Mouse (Mus musculus) retina, postnatal 7 days (tissue): ENCODE measurements around the gene Zrsr1.

Experiments
- DNase-seq: peaks from one replicate; pipeline ENCODE4 v3.0.0-alpha.2; 2012; ENCODE audit warnings: low read depth, low spot score

Gene Zrsr1

DNA sequence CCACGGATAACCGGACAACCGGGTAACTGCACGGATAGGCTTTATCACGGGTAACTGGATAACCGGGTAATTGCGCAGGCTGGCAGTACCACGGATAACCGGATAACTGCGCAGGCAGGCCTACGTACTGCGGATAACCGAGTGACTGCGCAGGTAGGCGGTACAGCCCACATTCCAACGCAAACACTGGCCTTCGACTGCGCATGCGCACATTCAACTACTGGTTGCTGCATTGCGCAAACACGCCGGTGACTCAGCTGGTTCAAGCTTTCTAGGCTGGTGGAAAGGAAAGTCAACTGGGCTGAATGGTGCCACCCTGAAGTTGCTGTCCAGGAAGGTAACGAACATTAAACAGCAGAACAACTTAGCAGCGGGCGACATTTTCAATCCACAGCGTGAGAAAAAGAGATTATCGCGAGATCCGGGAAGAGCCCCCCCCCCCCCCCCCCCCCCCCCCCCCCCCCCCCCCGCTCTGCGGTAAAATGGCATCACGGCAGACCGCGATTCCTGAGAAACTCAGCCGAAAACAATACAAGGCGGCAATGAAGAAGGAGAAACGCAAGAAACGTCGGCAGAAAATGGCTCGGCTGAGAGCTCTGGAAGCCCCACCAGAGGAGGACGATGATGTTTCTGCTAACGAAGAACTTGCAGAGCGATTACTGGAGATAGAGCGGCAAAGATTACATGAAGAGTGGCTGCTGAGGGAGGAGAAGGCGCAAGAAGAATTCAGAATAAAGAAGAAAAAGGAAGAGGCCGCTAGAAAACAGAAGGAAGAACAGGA, 1.1 kb downstream of the Zrsr1 start:
- DNase-seq: peak; percentile 49

DNA sequence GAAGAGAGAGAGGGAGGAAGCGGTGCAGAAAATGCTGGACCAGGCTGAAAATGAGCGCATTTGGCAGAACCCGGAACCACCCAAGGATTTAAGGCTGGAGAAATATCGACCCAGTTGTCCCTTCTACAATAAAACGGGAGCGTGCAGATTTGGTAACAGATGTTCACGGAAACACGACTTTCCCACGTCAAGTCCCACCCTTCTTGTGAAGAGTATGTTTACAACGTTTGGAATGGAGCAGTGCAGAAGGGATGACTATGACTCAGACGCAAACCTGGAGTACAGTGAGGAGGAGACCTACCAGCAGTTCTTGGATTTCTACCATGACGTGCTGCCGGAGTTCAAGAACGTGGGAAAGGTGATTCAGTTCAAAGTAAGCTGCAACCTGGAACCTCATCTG, 1.8 kb downstream of the Zrsr1 start:
- no peak for DNase-seq

DNA sequence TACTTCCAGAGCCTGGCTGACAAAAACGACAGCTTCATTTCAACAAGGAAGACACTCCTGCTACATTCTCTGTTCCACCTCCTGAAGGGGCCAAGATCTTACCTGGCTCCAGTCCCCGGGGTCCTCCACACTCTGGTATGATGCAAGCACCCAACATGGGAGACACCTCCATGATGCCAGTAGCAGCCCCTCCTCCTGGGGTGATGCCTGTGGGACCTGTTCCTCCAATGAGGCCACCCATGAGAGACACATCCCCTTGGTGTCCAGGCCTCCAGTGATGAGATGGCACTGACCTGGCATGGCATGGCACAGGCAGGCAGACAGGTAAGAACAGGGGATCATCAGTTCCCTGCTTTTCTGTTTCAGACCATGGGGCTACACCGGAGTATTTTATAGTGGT, 6.4 kb downstream of the Zrsr1 start:
- DNase-seq: no peak

DNA sequence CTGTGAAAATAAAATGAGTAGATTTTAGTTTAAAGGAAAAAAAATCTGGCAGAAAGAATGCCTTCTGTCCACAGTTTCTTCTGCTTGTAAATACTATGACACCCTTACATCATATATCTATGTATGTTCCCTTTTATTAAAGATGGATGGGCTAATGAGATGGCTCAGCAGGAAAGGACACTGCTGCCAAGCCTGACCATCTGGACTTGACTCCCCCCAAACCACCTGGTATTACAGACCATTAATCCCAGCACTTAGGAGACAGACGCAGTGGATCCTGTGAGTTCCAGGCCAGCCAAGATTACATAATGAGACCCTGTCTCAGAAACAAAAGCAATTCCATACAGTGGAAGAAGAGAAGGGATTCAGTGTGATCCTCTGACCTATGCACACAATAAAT, 6.9 kb downstream of the Zrsr1 start:
- DNase-seq: no peak

DNA sequence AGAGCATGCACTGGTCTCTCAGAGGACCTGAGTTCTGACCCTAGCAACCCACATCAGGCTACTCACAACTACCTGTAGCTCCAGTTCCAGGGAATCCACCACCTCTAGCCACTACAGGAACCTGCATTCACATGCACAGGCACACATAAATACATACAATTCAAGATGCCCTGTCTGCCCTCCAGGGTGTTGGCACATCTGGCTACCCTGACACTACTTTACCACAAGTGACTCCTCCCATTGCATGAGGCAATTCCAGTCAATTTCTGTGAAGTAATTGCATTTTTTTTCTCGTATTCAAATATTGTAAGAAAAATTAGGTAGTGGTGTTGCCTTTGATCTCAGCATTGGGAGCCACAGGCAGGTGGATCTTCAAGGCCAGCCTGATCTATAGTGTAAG, 7.4 kb downstream of the Zrsr1 start:
- no peak for DNase-seq

DNA sequence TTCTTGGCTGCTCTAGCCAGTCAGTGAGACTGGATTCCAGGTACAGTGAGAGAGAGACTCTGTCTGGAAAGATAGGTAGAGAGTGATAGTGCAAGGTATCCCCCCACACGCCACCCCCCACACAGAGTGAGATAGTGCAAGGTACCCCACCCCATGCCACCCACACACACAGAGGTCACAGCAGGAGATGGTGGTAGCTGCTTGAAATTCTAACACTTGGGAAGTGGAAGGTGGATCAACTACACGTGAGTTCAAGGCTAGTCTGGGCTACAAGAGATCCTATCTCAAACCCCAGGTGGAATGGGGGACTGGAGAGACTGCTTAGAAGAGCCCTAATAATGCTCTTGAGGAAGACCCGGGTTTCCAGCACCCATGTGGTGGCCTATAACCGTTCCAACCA, 9.2 kb downstream of the Zrsr1 start:
- DNase-seq: no peak

DNA sequence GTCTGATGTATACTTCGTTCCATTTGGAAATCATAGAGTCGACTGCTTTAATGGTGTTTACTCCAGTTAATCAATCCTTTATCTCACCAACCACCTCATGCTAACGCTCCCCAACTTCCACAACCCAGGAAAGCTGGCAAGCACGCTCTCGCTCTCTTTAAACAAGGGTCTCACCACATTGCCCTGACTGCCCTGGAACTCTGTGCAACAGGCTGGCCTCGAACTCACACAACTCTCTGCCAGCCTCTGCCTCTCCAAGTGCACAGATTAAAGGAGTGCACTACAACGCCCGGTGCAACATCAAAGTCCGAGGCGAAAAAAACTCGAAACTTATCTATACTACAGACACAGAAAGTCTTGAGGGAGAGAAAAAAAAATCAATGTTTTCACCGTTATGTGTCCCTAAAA, 9.7 kb downstream of the Zrsr1 start:
- DNase-seq: no peak

DNA sequence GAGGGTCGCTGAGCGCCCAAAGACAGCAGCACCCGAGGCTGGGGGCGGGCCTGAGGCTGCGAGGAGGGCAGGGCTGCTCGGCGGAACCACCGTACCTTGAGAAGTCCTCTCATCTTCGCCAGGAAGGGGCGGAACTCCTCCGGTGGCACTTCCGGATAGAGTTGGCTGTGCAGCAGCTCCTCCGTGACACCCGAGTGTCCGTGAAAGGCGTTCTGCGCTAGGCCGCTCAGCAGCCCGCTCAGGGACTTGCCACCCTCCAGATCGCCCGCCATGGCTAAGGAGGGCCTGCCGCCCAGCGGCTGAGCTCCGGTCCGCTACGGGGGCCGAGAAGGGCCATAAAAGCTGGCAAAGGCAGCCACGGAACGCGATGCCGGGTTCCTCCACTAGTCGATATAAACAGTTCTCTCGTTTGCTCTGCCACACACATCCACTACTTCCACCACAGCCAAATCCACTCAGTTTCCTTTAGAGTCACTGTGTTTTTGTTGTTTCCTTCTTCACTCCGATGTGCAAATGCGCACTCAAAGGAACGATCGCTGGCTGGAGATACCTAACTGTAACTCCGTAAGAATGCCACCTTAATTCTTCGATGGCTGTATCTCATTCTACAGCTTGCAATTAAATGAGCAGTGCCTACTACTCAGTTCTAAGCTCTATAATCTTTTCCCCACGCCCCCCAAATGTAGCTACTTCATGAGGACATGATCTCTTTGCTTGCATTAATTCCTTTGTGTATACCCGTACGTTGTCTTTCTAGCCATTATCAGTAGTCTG, 10.4 kb downstream of the Zrsr1 start, which contains the start of the genes Gm28048 and Commd1:
Gm28048 (minus strand) TSS at position 107 of the 774 bp plus-strand sequence.
Commd1 (minus strand) TSS at position 399 of the 774 bp plus-strand sequence.
- DNase-seq: peak; percentile 91

DNA sequence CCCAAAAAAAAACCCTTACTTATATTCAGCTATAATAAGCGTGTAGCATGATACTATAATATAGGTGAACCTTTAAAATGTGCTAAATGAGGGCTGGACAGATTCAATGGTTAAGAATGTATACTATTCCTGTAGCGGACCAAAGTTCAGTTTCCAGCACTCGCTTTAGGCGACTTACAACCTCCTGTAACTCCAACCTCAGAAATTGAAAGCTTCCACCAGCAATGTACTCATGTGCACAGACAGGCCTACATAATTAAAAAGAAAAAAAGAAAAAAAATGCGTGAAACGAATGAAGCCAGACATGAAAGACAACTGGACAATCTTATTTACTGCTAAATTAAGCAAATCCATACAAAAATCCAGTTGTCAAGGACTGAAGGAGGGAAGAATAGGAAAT, 11.0 kb downstream of the Zrsr1 start:
- no peak for DNase-seq

DNA sequence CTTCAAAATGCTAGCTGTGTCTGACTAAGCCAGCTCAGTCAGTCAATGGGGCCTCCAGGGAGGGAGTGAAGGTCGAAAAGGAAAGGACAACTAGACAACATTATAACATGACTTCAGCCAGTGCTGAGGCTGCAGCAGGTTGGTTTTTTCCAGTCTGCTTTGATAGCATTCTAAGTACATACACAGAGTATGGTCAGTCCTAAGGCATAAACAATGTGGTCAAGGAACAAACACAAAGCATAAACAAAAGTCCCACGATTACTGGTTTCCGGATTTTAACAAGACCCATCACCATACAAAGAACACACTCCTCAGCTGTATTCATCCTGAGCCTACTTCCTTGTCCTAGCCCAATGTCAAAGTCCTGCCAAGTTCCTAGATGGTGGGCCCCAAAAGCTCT, 13.7 kb downstream of the Zrsr1 start:
- DNase-seq: no peak

DNA sequence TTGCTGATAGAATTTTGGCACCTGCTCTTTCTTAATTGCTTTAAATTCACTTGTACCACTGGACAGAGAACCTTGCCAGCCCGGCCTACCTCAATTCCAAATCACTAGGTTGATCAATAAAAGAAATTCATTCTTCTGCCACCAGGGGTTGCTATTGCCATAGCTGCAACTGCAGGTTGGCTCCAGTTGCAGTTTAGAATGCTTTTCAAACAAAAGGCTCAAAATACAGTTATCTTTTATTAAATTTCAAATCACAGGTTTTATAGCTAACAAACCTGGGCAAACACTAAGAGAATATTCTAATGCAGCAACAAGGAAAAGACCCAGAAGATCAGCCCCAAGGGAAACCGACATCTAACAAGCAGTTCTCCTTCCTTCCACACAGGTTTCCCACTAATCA, 15.6 kb downstream of the Zrsr1 start:
- no peak for DNase-seq

DNA sequence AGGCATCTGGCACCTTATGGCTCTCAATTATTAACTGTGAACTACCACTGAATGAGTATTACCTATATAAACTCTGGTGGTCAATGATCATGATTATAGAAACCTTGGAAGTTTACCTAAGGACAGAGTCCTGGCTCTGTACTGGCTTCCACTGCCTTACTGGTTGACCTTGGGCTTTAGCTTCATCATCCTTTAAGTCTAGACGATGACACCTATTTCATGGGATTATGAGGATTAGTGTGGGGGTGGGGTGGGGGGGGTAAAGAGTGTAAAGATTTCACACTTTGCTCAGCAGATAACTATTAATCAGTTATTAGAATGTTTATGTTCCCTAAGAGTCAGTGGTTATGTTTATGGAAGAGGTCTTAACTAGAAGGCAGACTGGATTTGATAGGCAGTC, 18.0 kb downstream of the Zrsr1 start:
- no peak for DNase-seq

DNA sequence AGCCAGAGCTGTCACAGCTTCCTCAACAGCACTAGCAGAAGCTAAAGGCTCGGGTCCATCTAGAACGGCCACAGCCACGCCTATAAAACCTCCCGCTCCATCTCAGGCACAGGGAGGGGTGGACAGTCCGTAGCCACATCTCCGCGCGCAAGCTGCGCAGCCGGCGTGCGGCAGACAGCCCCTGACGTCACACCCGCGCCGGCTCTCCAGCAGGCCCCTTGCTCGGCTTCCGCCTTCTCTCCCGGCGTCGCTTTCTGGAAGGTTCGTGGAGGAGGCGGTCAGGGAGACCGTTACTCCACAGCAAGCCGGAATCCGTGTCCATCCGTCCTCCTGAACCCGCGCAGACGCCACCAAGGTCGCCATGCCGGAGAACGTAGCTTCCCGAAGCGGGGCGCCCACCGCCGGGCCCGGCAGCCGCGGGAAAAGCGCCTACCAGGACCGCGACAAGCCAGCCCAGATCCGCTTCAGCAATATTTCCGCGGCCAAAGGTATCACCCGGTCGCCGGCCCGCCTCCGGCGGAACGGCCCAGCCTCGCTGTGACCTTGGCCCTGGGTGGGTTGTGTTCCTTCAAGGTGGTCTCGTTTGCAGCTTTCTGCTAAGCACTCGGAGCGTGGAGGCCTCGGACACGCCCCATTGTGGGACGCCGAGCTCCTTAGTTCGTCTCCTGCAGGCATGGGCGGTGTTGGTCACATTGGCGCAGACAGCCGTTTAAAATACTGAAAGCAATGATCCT, 18.8 kb downstream of the Zrsr1 start, which contains the start of gene Cct4:
Cct4 (plus strand) TSS at position 127 of the 734 bp plus-strand sequence.
- peak; percentile 86 for DNase-seq

DNA sequence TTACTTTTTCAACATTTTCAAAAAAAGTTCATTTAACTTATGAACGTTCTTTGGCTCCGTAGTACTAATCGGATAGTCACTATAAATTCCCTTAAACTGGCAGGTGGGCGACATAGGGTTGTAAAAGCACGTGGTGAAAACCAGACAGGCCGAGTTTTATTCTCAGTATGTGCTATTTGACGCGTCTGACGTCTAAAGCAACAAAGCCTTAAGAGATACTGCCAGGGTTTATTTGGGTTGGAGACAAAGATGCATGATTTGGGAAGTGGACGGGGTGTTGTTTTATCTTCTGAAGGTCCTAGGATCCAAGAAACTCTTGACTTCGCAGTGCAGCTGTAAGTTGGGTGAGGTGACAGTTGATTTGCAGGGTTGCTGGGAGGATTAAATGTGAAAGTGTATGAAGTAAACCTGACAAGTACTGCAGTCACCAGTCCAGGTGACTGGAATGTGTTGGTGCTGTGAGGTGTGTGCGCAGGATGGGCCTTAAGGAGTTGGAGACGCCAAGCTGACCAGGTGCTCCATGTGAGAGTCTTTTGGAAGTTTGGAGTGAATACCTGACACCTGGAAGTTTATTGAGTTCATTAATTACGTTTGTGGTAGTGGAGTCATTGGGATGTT, 19.5 kb downstream of the Zrsr1 start:
- no peak for DNase-seq

DNA sequence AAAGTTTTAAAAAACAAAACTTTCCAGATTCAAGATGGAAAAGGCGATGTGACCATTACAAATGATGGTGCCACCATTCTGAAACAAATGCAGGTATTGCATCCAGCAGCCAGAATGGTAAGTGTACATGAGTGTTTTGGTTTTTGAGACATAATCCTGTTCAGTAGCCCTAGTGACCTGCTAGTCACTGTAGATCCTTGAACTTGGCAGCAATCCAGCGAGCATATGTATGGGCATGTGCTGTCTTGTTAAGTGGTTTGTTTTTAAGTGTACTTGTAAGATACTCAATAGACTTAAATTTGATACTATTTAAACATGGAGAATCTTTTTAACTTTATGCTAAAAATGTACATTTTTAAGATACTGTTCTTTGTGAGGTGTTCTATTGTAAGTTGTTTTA, 22.5 kb downstream of the Zrsr1 start:
- DNase-seq: no peak

DNA sequence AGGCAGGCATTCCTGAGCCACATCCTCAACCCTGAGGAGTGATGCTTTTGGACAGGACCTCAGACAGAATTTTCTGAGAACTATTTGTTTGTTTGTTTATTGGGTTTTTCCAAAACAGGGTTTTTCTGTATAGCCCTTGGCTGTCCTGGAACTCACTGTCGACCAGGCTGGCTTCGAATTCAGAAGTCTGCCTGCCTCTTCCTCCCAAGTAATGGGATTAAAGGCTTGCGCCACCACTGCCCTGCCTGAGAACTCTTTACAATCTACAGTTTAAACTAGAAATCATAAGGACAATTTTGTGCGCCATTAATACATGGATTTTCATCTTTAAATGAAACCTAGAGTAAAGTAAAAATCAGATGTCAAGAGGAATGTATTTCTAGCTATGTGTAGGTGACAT, 23.7 kb downstream of the Zrsr1 start:
- DNase-seq: no peak

DNA sequence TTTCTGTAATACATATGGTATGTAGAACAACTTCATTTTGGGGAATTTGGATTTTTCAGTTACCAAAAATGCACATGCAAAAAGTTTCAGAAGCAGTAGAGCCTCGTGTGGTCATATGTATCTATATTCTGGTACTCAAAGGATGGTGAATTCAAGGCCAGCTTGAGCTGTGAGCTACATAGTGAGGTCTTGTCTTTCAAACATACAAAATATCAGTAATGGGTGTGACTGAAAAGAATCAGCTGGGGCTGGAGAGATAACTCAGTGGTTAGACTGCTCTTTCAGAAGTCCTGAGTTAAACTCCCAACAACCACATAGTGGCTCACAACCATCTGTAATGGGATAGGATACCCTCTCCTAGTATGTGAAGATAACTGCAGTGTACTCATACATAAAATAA, 26.5 kb downstream of the Zrsr1 start:
- DNase-seq: no peak

DNA sequence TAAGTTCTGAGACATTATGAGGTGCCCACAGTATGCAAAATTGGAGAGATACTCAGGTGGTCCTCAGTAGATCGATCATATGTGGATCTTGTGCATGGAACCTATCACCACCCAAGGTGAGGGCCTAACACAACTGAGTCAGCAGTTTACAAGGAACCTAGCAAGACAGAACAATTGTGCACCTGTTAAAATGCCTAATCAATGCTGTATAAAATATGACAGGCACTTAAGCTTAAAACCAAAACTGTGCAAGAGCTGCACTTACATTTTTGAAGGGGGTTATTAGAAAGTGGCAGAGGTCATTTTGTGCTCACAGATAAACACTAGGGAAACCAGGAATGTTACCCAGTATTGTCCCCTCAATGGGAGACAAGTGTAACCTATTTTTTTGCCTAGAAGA, 33.5 kb downstream of the Zrsr1 start:
- DNase-seq: no peak

DNA sequence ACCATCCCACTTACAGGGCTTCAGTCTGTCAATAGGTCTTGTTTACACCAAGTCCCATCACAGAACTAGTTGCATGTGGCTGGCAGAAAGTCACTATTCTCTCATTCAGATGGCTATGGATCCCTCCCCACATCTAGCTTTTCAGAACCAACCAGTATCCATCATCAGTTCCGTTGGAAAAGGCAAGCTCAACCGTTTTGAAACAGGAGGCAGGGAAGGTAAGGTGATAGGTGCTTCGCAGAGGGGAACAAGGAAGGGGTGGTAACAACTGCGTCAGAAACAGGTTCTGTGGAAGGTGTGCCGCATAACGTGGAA, 35.3 kb downstream of the Zrsr1 start:
- DNase-seq: no peak

DNA sequence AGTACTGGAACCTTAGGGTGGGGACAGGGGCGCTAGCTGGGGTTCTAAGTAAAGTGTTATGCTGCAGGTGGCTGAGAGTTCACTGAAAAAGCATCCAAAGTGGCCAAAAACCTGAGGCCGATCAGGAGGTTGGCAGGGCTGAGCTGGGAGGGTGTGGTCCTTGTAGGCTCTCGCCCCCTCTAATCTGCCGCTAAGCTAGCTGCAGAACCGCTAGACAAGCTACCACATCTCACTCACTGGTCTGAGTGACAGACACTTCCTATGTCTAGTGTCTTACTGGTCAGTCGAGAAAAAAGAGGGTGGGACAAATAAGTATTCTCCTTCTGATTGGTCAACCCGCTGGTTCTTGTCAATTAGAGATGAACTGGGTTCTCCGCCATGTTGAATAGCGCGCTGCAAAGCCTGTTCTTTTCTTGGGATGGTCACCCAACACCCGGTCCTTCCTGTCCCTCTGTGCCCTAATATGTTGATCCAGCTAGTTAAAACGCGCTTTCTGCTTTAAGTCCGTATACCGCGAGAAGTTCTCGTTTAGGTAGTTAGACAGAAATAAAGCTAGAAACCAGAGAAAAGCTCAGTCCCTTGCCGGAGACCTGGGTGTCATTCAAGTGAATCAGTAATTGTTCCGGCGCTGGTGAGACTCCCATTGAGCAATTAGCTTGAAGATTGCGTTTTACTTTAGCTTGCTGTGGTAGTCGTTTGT, 35.8 kb downstream of the Zrsr1 start, which contains the start of gene Fam161a:
Fam161a (plus strand) TSS at position 51 of the 700 bp plus-strand sequence.
- DNase-seq: peak; percentile 89

DNA sequence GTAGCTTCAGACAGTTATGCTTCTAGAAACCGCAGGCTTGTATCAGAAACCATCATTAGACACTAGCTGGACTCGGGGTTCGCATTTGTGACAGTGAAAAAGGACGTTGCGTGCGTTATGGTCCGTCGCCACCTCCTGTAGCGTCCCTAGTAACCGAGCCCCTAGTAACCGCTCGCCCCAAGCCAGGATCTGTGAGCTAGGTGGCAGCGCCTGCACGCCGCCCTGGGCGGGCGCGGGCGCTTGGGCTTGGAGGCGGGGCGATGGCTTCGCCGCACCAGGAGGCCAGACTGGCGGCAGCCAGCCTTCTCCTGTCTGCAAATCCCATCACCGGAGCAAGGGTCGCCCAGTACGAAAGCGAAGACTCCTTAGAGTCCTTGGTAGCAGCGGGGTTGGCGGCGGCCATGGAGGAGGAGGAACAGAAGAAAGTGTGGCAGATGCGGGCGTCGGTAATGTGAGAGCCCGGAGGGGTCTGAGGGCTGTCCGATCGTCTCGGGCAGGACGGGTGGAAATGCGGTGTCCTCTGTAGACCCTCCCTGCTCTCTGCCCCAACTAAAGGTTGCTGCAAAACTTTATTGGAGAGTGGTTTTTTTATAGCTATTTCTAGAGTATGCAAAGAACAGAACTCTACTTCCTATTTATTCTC, 36.5 kb downstream of the Zrsr1 start:
- DNase-seq: peak; percentile 81
